Mouse (Mus musculus): ENCODE measurements around the gene Zfp980.
"Not testable (repeated sequence)": the region's sequence is repeated elsewhere in the genome, so short reads cannot be mapped to it uniquely, and the experiment has no call there.

Gene Zfp980

DNA sequence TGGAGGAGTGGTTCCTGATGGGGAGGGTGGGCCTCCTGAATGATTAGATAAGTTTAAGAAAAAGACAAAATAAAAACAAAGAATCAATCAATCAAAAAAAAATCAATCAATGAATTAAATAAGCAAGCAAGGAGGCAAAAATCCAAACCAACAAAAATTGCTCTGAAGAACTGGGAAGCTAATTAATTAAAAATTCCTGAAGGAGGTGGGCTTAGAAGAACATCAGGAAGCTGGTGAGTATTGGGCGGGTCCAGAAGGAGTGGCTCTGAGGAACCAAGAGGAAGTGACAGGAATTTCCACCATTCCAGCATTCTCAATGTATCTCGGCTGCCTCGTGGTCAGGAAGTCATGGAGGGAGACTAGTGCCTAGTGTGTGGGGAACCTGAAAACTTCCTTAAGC, at the start of gene Zfp980:
Gene Zfp980 (plus strand): TSS at position 301 of the 400 bp plus-strand sequence.
- not testable (repeated sequence) for DNase-seq (ENCODE audit: extremely low spot score, low read depth, low spot score)

DNA sequence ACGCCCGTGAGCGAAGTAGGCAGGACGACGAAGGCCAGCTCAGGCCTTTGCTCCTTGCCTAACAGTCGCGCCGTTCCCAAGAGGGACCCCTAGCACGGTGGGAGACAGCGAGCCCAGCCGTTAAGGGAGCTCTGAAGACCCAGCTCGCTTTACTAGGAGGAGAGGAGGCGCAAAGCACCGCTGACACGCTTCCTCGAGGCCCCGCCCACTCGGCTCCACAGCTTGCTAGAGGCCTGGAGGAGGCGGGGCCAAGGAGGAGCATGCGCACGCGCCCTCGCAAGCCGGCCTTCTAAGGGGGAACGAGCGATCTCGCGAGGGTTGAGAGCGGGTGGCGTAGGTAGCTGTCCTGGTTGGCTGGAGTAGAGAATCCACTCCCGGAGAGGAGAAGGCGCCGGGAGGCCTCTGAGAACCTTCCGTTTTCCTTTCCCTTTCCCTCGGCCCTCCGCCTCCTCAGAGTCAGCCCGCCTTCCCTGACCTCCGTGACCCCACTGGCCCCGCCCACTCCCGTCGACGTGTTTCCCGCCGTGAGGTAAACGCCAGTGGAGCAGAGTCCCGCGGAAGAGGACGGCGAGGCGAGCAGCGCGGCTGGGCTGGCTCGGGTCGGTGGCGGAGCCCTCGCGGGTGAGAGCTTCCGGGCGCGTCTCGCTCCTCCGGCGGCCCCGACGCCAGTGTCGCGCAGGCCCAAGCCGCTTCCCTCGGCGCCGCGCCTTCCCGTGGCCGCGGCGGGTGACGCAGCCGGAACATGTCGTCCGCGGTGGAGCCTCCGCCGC, 29.9 kb upstream of the Zfp980 start:
- DNase-seq (ENCODE audit: extremely low spot score, low read depth, low spot score) = not testable (repeated sequence)

DNA sequence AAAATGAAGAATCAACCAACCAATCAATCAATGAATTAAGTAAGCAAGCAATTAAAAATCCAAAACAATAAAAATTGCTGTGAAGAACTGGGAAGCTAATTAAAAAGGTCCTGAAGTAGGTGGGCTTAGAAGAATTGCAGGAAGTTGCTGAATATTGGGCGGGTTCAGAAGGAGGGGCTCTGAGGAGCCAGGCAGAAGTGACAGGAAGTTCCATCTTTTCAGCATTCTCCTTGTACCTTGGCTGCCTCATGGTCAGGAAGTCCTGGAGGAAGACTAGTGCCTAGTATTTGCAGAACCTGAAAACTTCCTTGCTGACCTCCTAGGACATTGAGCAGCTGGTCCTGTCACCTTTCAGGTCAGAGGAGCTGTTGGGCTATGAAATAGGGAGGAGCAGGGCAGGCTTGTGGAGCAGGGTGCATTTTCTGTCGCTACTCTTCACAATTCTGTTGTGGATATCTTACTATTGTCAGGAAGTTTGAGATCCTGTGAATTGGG, 3.8 kb downstream of the Zfp980 start:
- not testable (repeated sequence) for DNase-seq (ENCODE audit: extremely low spot score, low read depth, low spot score)

- DNase-seq (ENCODE audit: extremely low spot score, low read depth, low spot score) = not testable (repeated sequence)
Measured at GRCm38 (mm10) chr4:145680217-145680616, 9.7 kb downstream of the Zfp980 start.

DNA sequence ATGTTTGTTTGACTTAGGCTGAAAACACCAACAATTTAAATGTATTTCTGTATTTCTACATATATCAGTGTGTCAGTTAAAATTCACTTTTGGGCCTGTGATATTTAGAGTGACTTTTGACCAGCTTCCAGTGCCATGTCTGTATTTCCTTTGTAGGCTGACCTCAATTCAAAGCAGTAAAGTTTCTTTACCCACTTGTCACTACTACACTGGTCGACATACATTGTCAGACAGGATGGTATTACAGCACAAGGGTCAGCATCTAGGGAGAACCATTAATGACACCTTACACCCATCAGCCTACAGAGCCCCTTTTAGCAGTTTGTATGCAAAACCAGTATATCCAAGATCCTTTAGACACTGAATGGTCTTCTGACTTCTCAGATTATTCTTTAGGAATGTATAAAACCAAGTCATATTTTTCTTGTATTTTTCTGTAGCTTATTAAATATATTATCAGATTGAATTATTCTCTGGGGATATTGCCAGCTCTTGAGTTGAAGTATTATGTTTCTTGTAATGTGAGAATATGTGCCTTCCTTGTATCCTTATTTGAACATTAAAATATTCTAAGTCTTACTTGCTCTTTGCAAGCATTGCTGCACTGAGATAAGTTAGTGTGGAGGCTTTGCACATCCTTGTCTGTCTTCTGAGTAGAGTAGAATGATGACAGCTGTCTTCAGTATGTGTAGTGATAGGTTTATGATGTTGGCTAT, 10.3 kb downstream of the Zfp980 start:
- not testable (repeated sequence) for DNase-seq (ENCODE audit: extremely low spot score, low read depth, low spot score)

- not testable (repeated sequence) for DNase-seq (ENCODE audit: extremely low spot score, low read depth, low spot score)
Measured at GRCm38 (mm10) chr4:145682021-145682420, 11.5 kb downstream of the Zfp980 start.

DNA sequence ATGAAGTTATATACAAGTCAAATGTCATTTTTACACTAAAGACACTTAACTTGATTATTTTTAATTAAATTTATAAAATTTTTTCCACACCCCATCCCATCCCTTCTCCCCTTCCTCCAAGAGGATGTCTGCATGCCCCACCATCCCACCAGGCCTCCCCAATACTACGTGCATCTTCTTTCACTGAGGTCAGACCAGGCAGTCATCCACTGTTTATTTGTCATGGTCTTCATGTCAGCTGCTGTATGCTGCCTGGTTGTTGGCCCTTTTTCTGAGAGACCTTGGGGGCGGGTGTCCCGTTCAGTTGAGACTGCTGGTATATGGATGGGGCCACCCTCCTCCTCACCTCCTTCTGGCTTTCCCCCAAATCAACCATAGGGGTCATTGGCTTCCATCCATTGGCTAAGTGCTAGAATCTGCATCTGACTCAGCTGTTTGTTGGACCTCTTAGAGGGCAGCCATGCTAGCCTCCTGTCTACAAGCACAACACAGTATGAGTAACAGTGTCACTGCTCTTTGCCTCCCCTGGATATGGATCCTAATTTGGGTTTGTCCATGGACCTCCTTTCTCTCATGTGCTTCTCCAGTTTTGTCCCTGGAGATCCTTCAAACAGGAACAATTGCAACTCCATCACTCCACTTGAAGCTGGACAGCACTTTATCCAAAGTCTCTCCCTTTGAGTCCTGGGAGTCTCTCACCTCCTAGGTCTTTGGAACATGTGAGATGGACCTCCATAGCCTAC, 12.7 kb downstream of the Zfp980 start:
- DNase-seq (ENCODE audit: extremely low spot score, low read depth, low spot score) = not testable (repeated sequence)

- DNase-seq (ENCODE audit: extremely low spot score, low read depth, low spot score) = not testable (repeated sequence)
Measured at GRCm38 (mm10) chr4:145686061-145686460, 15.6 kb downstream of the Zfp980 start.

- DNase-seq (ENCODE audit: extremely low spot score, low read depth, low spot score) = not testable (repeated sequence)
Measured at GRCm38 (mm10) chr4:145744935-145745644, 74.6 kb downstream of the Zfp980 start.

DNA sequence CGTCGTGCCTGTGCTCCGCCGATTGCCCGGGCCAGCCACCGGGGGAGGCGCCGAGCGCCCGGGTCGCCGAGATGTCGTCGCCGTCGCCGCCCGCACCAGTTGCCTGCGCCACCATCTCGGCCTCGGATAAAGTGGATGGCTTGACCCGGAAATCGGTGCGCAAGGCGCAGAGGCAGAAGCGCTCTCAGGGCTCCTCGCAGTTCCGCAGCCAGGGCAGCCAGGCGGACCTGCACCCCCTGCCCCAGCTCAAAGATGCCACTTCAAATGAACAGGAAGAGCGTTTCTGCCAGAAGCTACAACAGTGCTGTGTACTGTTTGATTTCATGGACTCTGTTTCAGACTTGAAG, 75.1 kb downstream of the Zfp980 start:
- DNase-seq (ENCODE audit: extremely low spot score, low read depth, low spot score) = not testable (repeated sequence)

Data from hindlimb bud, embryonic 11.5 days (tissue).